Mouse (Mus musculus) skeletal muscle tissue, adult 2 months (tissue): ENCODE results near the gene Tpm4.

Experiments used
- DNase-seq: peaks from one replicate; pipeline ENCODE4 v3.0.0-alpha.2; 2012; ENCODE audit warnings: low read depth, low spot score

Tpm4 gene

DNA sequence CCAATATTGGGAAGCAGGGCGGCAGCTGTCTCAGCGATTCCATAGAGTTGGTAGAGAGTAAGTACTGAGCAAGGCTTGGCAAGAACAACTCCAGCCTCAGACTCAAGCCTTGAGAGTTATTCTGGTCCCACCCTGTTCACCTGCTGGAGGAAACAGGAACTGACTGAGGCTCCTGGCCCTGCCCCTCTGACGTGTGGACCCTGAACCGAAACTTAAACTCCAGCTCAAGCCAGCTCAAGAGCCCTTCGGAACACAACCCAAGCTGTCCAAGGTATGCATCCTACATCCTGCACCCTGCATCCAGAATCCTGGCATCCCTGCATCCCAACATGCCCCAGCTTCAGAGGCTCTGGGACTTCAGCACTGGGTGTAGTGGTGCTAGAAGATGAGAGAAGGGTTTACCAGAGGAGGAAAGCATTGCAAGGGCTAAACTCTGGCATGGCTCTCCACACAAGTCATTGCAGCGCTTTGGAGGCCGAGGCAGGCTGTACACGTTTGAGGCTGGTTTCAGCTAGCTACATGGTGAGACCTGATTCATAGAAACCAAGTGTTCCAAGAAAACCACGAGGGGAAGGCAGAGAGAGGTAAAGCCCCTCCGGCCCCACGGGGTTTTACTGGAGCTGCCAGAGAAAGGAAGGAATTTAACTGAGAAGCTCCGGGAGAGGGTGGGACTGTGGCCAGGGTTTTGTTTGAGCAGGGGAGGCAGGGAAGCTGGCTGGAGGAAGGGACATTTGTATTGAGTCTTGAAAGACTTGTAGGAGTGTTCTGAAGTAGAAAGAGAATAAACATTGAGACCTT, 54.8 kb downstream of the Tpm4 start, which contains the start of gene Hsh2d:
Gene Hsh2d, plus strand, starts transcription at position 222 of the 798 bp plus-strand sequence.
- DNase-seq = no peak

DNA sequence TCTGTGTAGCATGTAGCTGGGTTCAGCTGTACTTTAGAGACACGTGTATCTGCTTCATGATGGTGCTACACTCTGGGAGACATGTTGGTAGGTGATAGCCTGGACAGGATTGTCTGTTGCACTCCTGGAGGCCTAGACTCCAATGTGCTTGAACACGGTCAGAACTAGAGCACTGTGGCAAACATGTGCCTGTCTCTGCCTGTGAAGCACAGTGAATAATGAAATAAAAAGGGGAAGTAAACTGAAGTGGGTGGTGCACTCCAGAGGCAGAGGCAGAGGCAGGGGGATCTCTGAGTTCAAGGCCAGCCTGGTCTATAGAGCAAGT, 55.4 kb downstream of the Tpm4 start:
- DNase-seq = no peak

DNA sequence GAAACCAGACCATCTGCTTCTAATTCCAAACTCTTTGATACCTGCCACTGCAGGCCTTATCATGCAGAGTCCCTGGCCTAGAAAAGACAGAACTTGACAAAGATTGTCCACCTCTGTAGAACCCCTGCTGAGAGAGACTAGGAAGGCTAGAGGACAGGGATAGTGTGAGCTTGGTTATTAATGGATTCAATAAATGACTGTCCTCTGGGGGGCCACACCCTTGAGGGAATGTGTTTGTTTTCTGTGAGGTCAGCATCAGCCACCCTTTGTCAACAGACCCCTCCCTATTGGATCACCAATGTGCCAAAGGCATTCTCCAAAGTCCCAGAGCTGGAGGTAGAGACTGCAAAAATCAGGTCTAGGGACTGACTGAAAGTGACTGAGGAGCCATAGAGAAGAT, 57.3 kb downstream of the Tpm4 start:
- DNase-seq = no peak

GRCm38 (mm10) chr8:72197997-72198396, 63.2 kb downstream of the Tpm4 start:
- no peak for DNase-seq
